Mouse (Mus musculus): ENCODE measurements around the gene Ccdc182.

The Ccdc182 gene

DNA sequence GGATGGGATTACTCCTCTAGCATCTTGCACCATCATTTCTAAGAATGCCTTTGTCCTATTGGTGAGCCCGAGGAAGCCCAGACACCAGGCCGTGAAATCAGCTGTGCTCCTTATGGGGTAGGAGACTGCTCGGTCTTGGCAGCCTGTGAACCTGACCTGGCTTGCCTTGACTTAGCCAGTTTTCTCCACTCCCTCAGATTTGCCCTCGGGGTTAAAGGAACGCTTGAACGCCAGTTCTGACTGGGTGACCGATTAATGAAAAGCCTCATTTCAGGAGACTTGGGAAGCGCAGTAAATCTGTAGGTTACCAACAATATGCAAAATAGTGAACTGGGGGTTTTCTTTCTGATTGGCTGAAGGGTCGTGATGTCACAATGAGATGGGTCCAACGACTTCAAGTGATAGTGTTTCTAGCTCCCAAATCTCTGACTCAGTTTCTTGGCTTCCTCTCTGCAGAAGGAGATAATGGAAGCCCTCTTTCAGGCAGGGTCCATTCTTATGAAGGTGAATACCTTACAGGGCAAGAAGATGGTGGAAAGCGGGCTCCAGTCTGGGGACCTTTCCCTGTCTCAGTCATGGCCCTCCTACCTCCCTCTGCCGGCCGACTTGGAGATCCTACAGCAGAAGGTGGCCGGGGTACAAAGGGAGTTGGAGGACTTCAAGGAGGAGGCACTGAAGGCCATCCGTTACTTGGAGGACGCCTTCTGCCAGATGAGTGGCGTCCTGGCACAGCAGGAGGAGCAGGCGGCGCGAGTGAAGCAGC is at the start of gene Ccdc182:
Gene Ccdc182, plus strand, starts transcription at position 428 of the 763 bp plus-strand sequence.
- no peak for DNase-seq (ENCODE audit: low read depth)

DNA sequence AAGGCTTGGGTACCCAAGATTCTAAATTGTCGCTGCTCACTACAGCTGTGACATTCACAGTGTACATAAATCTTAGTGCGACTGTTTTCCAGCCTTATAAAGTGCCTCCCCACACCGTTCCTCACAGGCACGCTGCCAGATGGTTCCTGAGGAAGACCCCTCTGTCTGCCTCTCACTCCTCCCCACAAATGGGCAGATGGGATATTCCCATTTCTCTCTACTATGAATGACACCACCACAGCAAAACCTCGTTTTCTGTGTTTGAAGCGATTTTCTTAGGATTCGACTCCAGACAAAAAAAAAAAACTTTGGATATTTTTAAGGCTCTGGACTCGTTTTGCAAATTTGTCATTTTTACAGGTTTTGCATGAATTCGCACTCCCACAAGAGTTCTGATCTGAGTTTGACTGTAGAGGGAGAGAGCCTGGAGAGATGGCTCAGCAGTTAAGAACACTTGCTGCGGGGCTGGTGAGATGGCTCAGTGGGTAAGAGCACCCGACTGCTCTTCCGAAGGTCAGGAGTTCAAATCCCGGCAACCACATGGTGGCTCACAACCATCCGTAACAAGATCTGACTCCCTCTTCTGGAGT is 48.2 kb upstream of the Ccdc182 start:
- no peak for DNase-seq (ENCODE audit: low read depth)

DNA sequence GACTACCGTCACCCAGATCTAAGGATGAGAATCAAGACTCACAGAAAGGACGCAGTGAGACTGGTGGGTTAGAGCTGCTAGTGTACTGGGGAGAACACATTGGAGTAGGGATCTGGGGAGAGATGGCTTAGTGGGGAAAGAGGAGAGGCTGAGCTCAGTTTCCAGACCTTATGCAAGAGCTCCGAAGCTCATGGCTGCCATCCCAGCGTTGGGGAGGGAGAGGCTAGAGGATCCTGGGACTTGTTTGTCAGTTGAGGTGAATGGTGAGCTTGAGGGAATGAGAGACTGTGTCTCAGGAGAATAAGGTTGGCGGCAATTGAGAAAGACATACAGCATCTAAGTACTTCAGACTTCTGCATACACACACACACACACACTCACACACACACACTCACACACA is 45.2 kb upstream of the Ccdc182 start:
- DNase-seq (ENCODE audit: low read depth) = no peak

DNA sequence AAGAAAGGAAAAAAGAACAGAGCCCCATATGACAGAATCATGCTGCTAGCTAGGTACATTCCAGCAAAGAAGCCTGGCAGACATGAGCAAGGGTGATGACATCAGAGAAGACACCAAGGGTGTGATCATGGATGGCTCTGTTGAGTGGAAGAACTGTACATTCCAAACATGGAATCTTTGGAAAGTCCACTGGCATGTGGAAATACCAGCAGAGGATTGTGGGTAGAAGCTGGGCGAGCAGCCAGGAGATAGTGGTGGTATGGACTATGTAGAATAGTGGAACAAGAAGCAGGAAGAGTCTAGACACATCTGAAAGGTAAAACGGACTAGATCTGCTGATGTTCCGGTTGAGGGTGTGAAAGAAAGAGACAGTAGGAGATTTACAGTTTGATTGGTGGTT is 43.3 kb upstream of the Ccdc182 start:
- DNase-seq (ENCODE audit: low read depth) = no peak

DNA sequence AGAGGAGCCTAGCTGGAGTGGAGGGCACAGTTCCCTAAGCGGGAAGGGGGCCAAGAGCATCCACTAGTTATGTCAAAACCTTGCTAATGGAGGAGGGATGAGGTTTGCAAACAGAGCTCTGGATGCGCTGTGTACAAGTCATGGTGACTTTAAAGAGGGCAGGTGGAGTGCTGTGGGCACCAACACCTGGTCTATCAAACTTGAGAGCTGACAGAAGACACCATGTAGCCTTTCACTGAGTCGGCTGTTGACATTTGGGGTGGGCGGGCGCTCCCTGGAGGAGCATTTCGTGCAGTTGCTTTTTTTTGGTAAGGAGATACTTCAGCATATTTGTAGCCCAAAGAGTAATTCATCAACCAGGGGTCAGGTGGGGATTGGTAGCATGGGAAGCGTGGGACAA is 42.6 kb upstream of the Ccdc182 start:
- DNase-seq (ENCODE audit: low read depth) = no peak

DNA sequence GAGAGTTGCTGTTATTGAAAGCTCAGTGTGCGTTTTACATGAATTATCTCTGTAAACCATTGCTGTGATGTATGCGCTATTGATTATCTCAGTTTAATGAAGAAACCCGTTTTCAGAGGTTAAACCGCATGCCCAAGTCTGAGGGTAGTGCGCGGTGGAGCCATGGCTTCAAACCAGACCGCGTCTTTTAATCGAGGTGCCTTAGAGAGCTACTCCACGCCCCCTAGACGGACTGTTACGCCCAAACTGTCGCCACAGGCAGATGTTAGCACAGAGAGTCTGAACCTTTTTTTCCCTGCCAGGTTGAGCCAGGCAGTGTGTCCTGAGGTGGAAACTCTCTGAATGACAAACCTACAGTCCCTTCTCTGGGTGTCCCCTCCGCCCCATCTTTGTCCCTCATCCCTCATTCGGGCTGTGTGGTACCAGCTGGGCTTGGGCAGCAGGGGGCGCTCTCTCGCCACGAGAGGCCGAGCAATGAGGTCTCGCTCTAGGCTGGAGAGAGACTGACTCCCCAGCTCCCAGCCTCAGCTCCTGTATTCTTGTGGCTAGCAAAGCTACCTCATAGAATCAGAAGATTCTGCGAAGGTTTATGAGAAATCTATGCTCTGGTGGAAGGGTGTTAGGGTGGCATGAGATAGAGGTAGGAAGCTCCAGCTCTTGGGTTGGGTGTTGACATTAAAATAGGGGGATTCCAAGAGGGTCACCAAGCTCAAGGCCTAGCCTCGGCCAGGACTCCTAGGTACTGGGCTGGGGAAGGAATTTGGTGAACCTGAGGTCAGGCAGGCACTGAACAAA is 41.7 kb upstream of the Ccdc182 start:
- peak; percentile 48 for DNase-seq (ENCODE audit: low read depth)

DNA sequence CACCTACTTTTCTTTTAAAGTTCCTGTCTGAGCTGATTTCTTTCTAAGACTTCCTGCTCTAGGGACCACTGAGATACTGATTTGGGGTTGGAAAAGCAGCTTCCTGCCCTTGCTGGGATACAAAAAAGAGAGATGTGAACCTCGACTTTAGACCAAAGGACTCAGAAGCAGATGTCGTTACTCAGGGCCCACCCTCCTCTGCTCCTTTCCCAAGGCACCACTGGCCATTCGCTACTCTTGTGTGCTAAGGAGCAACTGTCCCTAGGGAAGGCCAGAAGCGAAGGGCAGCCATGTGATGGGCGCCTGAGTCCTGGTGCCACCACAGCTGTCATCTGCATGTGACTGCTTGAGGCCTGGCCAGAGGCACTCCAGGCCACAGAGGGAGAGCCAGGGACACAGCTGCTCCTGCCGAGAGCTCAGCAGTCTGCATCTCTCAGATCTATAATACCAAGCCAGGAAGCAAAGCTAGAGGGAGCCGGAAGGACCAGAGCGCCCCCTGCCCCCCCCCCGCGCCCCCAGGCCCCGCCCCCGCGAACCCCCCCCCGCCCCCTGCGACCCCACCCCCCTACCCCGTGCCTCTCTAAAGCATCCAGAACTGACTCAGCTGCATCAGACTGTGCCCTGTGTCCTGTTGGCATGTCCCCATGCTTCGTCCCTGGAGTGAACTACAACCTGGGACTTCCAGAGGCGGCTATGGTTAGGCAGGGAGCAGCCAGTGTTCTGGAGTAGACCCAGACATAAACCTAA is 40.9 kb upstream of the Ccdc182 start:
- no peak for DNase-seq (ENCODE audit: low read depth)

DNA sequence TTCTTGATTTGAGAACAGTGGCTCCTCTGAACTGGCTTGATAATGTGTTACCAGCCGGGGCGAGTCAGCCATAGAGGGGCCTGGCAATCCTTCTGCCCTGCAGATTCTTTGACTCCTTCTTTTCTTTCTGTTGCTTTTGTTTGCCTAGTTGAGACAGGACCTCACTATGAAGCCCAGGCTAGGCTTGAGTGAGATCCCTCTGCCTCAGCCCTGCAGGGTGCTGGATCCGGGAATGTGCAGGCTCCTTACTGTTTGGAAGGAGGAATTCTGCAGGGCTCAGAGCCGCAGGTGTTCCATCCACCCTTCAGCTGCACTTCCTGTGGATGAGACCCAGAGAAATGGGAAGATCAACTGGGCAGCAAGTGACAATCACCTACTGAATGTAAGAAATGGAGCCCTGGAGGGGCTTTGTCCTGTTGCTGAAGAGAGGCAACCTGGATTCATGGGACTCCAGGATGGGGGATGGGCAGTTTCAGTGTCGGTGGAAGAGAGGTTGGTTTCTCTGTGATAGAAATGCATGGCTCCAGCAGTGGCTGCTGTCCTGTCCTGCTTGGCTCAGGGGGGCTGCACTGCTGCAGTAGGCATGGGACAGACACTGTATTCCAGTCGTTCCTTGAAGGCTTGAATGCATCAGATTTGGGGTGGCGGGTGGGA is 40.2 kb upstream of the Ccdc182 start:
- DNase-seq (ENCODE audit: low read depth) = no peak

DNA sequence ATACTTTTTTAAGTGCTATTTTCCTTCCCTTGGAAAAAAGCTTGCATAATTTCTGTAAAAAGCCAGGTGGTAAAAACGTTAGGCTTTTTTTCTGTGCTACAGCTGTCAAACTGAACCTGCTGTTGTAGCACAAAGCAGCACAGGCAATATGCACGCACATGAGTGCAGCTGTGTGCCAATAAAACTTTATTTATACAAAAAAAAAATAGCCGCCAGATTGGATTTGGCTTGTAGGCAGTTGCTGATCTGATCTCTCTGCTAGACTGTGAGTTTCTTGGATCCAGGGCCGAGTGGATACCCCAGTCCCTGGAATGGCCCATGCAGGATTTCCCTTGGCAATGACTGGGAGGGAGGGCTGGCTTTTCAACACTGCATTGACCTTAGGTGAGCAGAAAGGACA is 36.2 kb upstream of the Ccdc182 start:
- DNase-seq (ENCODE audit: low read depth) = no peak

DNA sequence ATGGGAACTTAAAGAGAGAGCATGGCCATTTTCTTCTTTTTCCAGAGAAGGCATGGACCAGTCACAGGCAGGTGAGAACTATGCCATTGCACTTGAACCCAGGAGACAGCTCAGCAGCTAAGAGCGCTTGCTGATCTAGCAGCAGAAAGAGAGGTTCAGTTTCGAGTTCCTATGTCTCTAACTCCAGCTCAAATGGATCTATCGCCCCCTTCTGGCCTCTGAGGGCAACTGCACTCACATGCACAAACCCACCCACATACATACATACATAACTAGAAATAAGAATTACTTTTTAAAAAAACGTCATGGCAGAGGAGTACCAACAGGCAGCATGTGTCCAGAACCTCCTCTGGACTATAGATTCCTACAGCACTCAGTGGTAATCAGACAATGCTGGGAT is 35.6 kb upstream of the Ccdc182 start:
- no peak for DNase-seq (ENCODE audit: low read depth)

DNA sequence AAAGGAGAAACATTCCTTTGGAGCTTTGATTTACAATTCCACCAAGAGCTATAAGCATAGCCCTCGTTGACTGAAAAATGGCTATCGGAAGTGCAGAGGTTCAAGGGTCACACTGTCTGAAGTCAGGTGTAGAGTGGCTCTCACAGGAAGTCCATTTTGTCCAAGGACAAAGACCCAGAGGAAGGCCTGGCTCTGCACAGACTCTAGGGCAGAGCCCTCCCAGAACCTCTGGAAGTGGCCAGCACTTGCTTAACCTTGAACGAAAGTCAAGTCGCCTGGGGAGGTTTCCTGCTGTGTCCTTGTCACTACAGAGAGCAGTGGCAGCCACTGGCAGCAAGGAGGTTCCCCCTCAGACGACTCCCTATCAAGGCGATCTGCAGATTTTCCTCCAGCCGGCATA is 33.4 kb upstream of the Ccdc182 start:
- DNase-seq (ENCODE audit: low read depth) = no peak

DNA sequence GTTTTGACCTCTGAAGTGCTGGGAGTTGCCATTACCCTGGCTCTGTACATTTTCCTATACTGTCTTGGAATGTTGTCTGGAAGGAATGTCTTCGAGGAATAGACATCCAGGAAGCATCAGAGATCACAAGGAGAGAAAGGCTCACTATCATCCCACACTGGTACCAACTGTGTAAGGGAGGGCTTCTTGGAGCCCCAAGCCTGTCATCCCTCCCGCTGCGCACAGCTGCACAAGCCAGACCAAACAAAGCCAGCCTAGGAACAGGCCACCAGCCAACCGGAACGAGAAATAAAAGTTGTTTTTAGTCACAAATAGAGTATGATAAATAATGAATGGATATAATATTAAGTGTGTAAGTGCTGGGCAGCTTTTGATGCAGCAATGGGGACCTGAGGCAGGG is 29.0 kb upstream of the Ccdc182 start:
- no peak for DNase-seq (ENCODE audit: low read depth)

DNA sequence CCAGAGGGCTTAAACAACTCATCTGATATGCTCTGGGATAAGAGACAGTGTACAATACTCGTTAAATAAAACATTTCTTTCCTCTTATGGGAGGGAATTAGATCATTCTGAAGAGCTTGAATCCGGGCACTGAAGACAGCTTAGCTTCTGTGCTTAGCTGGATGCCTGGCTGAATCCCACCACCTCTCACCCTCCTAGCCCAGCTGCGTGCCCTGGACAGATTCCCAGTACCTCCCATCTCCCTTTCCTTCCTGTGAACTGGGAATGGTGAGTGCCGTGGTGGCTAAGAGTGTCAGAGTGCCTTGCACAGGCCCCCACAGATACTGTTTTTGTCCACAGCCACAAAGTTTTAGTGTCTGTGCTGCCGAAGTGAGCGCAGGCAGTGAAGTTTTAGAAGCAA is 27.5 kb upstream of the Ccdc182 start:
- no peak for DNase-seq (ENCODE audit: low read depth)

DNA sequence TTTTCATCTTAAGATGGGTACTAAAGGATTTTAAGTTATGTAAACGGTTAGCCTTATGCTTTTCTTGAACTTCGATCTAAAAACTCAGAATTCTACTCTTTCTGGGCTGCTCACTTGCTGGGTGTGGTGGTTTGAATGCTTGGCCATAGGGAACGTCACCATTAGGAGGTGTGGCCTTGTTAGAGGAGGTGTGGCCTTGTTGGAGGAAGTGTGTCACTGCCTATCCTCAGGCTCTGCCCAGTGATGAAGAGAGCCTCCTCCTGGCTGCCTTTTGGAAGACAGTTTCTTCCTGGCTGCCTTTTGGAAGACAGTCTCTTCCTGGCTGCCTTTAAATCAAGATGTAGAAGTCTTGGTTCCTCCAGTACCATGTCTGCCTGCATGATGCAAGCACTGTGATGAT is 22.0 kb upstream of the Ccdc182 start:
- no peak for DNase-seq (ENCODE audit: low read depth)

DNA sequence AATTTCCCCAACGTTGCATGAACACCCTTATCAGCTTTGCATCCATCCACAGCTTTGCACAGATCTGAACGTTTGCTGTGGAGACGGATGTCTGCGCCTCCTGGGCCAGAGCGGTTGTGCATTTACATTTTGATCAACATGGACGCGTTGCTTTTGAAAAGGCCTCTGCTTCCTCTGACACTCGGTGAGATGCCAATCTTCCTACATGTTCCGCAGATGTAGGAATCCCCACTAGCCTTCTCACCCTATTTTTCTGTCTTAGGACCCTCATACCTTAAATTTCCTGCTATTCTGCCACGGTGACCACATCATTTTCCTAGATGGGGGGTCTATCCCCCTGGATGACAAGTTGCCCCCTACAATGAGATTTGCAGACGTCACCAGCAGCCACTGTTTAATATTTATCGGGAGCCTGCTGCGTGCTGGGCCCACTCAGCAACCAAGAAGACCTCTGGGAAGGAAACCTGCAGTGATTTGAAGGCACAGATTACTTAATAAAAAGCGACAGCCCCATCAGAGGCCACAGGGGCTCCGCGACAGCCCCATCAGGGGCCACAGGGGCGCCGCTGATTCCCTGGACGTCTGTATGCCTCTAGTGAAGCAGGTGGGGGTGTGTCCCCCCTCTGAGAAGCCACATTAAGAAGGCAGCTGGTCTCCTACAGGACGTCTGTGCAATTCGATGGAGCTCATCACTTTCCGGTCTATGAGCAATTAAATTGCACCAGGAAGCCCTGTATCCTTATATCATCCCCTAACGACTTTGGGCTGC is 19.6 kb upstream of the Ccdc182 start:
- no peak for DNase-seq (ENCODE audit: low read depth)

DNA sequence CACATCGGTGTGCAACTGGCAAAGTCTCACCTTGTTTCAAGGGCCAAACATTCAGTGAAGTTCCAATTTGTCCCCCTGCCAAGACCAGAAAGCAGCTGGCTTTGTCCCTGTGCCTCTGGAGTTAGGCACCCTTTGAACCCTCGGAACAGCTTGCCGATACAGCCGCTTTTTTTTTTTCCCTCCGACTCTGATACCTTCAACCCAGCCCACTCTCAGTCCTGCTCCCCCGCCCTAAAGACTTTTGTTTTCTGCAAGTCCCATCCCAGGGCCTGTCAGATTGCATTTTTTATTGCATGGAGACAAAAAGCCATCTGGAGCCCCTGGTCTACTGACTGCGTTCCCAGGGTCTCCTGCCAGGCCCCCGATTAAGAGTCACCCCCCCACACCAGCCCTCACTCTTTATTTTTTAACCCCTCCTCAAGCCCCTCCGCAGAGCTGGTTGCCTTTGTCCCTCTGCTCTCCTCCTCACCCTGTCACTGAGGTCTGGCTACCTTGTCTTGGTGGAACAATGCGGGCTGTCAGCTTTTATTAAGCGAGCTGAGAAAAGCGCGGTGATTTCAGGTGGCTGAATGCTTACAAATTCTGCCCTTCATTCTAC is 18.9 kb upstream of the Ccdc182 start:
- no peak for DNase-seq (ENCODE audit: low read depth)

DNA sequence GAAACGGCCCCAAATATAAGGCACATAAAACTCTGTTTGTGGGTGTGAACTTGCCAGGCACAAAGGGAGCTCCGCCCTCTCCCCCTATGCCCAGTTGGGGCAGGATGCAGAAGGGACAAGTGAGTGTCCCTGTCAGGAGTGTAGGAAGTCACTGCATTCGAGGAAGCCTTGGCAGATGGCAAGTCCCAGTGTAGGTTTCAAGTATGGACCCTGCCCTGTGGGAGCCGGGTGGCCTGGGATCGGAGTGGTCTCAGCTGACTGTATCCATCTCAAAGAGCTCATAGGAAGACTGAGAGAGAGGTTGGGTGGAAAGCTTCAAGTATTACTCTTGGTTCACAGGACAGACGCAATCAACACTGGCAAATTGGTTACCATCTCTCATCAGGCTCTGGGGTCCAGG is 17.9 kb upstream of the Ccdc182 start:
- DNase-seq (ENCODE audit: low read depth) = no peak

DNA sequence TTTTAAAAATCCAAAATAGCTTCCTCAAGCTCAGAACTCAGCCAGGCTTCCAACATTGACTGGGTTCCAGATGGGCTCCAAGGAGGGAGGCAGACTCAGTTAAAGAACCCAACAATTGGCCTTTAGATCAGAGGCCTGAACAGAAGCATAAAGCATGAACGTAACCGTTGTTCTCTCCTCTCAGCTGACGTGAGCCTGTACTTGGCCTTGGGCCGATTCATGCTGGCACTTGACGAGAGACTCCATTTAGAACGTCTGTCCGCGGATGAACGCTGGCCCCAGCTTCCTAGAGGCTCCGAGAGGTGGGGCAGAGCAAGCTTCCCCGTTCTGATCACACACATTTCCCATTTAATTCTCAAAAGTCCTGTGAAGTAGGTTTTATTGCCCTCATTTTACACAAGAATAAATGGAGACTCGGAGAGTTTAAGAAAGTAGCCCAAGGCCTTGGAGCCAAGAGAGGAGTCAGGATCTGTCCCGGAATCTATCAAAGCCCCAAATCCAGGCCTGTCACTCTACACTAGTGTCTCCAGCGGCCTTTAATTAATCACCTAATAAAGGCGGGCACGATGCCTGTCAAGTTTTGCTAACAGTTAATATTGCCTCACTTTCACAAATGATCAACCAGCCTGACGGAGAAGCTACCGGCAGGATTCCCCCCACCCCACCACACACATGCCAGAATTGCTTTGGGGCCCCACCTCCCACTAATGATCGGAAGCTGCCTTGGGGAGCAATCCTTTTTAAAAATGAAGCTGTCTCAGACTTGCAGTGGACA is 17.1 kb upstream of the Ccdc182 start:
- DNase-seq (ENCODE audit: low read depth) = no peak

DNA sequence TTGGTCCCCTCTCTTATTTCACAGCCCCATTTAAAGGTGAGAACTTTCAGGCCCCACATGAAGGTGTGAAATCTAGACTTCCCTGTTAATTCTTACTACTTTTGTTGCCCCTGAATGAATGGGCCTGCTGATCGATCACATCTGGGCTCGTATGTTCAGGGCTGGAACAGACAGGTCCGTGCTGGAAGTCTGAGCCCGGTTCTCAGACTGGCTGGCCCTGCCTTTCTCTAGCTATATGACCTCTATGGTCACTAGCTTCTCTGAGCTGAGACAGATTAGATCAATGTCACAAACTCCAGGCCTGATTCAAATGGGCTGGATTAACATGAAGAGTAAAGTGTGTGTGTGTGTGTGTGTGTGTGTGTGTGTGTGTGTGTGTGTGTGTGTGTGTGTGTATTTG is 14.9 kb upstream of the Ccdc182 start:
- no peak for DNase-seq (ENCODE audit: low read depth)

DNA sequence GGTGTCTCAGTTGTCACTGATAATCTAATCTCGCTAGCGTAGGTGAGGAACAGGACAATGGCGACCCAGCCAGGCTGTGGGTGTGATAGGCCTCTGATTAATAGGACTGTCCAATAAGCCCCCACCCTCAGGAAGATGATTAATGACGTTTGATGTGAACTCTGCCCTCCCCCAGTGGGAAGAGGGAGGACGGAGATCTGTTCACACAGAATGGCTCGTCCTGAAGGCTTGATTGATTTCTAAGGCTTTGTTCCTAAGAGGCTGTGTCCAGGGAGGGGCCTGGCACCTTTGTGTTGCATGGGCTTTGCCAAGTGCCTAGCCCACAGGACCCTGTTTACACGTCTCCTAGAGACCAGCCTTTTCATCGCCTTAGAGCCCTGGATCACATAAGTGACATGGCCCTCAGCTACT is 13.4 kb upstream of the Ccdc182 start:
- DNase-seq (ENCODE audit: low read depth) = no peak

Data from c-Kit-positive CD71-negative TER-119-negative erythroid progenitor cells, embryonic 14.5 days (primary cell).